Mouse (Mus musculus): ENCODE data around the gene Ube2i.
"Not testable (repeated sequence)": the region's sequence is repeated elsewhere in the genome, so short reads cannot be mapped to it uniquely, and the experiment has no call there.

The Ube2i gene

DNA sequence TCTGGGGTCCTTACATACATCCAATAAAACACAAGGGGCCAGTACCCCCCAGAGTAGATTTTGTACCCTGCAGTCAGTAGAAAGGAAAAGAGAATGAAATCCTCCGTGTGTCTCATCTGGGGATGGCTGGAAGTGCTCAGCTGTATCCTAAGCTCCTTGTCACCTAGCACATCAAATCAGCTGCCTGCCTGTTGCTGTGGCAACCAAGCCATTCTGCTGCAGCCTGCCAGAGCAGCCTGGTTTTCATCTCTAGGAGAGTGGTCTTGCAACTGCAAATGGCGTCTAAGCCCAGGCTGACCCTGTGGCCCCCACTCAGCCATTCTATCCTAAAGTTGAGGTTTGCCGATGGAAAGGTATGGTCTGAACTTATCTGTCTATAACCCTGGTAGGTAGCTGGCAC is 21.8 kb downstream of the Ube2i start:
- DNase-seq: no peak

DNA sequence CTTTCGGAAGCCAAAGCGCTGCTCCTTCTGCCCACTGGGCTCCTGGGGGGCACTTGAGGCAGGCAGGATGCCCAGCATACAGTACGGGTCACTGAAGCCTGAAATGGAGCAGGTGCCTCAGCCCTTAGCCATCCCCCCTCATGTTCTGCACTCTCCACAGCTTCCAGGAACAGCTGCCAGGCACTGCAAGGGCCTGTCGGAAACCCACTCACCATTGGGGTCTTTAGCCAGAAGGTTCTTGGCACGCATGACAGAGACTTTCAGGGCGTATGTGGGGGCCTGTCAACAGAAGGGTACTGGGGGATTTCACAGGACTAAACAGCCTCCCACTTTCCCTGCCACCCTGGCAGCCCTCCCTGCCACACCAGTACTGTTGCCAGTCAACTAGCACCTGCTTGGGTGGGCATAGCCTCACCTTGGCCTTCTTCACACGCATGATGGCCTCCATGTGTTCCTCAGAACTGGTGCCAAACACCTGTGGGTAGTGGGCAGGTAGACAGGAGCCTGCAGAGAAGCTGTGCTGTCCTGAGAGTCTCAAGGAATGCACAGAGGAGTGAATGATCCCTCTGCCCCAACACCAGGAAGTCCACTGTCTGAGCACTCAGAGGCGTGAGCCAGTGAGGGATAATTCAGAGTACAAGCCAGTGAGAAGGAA is 24.1 kb downstream of the Ube2i start:
- no peak for DNase-seq

DNA sequence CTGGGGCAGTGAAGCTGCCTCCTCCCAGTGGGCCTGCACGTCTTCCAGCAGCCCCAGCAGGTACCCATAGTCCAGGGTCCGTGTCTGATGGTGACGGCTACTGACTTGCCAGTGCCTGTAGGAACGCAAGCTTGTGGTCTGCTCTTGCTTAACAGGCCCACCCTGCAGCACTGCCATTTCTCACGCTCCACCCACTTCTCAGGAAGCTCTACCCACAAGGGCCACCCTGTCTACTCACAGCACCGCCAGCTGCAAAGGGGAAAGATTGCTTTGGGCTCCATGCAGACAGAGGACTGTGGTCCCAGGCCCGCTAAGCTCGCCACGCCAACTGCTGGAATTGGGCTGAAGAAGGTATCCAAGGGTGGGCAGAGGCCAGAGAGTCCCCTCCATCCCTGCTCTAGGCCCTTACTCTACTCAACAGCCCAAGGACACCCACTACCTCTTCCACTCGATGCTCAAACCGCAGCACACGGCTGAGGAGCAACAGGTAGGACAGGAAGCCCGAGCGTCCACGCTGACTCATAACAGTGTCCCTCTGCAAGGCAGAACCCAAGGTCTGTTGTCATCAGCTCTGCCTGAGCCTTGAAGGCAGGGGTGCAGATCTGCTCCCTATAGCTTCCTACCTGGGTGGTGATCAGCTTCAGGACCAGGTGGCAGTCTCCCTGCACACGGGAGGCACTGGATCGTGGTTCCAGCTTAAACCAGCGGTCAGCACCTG is 26.2 kb downstream of the Ube2i start:
- DNase-seq: no peak

DNA sequence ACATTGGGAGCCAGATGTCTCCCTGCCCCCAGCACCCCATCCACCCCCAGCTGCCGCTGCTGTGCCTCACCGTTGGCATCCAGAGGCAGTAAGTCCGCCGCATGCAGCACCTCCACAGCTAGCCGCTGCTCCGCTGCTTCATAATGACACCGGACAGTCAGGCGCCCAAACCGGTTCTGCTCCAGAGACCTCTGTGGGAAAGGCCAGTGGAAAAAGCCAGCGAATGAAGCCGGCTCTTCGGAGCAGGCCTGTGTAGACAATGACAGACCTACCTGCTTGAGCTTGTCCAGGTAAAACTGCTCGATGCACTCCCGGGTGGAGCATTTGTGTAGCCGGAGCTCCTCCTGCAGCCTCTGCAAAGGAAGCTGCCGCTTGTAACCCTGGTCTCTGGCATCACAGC is 30.2 kb downstream of the Ube2i start:
- DNase-seq: no peak

DNA sequence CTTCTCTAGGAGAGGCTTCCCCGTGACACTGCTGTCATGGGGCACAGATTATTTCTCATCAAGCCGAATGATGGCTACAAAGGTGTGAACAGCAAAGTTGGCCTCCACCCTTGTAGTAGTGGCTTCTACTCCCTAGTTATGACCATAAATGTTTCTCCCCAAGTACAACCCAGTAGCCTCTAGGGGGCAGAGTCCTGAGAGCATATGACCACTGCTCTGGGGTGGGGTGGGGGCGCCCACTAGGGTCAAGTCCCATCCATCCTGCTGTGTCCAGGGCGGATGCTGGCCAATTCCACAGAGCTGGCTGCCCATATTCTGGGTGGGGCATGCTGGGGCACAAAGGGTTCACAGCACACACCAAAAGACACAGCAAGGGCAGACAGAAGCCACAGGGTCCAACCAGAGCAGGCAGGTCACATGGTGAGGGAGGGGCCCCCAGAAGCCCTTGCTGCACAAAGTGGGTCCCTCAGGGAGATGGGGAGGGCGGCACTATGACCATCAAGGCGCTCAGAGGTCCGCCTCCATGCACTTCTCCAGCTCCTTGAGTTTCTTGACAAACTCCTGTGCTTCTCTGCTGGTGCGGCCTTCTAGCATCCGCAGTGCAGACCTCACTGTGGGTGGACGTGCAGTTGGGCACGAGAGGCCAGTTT is 31.2 kb downstream of the Ube2i start:
- no peak for DNase-seq

DNA sequence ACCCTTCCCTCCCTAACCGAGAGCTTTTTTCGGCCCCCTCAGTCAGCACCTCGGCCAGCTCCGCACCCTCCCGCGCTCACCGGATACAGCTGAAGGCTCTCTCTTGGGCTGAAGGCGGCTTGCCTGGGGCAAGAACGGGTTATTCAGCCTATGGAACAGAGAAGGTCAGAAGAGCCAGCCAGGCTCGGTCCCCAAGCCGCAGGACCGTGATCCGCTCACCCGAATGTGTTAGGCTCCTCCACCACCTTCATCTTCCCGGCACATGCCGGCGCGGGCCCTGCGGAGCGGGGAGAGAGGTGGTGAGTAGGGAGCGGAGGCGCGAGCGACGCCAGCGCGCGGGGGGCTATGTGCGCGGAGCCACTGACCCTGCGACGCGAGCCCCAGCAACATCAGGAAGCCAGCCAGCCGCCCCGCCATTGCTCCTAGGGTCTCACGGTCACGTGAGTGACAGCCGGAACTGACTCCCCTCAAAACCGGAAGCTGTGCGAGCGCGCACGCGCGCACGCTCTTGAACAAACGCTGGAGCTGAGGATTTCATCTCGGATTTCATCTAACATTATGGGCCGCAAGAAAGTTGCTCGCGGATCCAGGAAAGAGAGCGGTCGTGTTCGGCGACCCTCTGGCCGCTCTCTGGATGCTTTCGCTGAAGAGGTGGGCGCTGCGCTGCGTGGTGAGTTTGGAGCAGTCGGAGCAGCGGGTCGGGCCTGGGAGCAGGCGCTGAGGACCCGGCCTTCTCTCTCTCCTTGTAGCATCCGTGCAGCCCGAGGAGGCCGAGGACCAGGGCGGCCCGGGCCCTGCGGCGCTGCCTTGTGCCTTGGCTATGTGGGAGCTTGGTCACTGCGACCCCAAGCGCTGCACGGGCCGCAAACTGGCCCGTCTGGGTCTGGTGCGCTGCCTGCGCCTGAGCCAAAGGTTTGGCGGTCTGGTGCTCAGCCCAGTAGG is 34.5 kb downstream of the Ube2i start, which contains the start of the genes Gnptg and Tsr3:
Gene Gnptg, minus strand, starts transcription at position 430 of the 942 bp plus-strand sequence.
Gene Tsr3, plus strand, starts transcription at position 476 of the 942 bp plus-strand sequence.
- peak; percentile 77 to 84 for DNase-seq

DNA sequence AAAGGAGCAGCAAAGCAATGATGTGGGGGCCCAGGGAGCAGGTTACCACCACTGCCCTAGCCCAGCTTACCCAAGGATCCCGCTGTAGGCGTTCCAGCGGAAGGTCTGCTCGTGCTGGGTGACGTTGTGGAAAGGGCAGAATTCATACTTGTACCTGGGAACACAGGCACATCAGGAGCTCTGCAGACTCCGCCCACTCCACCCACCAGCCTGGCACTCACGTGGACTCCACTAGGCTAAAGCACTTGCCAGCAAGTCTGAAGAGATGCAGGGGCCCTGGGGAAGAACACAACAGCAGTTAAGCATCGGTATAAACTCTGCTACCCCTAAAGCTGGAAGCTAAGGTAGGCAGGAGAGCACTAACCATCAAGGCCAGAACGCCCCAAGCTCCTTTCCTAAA is 38.8 kb downstream of the Ube2i start:
- DNase-seq: no peak

DNA sequence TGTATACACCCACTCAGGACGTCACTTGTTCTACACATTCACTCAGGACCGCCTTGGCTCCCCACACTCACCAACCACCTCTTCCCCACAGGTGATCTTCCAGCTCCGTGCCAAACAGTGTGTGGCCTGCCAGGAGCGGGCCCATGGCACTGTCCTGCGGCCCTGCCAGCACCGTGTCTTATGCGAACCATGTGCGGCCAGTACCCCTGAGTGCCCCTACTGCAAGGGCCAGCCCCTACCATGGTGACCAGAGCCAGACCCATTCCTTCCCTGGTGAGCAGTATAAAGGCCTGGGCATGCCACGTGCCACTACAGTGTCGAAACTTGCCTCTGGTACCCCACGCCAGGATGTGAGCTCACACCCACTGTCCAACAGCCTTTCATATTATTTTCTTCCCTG is 42.8 kb downstream of the Ube2i start:
- DNase-seq: not testable (repeated sequence)

DNA sequence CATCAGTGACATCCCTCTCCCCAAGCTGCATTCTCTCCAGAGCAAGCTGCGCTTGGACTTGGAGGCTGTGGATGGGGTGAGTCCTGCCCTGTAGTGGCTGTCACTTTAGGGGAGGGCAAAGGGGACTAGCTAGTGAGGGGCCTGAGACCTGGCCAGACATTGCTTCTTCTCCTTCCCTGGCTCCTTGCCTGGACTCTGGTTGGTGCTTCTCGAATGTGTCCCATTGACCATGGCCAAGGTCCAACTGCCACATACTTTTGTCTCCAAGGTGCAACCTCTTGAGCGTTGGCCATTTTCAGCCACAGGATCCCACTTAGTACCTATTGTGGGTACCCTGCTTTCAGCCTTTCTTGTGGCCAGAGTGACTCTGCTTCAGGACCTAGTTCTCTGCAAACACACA is 43.7 kb downstream of the Ube2i start:
- peak; percentile 67 to 81 for DNase-seq

DNA sequence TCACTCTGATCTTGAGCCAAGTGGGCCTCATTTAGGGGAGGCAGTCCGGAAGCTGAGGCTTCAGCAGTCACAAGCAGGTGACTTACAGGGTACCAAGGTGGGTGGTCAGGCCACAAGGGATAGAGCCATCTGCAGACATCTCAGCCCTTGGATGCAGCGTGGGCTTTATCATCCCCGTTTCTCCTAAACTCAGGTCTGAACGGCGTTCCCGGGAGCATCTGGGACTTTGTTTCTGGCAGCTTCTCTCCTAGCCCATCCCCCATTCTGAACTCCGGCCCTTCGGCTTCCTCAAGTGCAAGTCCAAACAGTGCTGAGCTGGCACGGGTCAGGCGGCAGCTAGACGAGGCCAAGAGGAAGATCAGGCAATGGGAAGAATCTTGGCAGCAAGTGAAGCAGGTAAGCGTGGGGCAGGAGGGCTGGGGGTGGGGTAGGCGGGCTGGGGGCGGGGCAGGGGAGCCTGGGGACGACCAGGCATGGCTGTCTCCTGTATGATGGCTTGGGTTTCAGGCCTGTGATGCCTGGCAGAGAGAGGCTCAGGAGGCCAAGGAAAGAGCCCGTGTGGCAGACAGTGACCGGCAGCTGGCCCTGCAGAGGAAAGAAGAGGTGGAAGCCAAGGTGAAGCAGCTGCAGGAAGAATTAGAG is 44.3 kb downstream of the Ube2i start:
- DNase-seq: peak; percentile 43 to 55

DNA sequence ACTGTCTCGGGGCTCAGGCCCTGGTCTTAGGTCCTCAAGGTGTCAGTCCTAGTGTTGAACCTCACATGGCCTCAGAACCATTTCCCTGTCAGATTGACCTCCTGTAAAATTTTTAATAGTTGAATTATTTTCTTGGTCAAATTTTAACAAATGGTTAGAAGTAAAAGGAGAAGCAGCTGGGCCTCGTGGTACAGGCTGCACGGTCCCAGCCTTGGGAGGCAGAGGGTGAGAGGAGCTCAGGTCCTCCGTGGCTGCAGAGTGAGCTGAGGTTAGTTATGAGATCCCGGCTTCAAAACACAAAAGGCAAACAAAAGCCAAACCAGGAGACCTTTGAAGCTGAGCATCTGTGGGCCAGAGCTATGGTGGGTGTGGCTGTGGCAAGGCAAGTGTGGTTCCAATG is 46.4 kb downstream of the Ube2i start:
- DNase-seq: peak; percentile 51 to 73

DNA sequence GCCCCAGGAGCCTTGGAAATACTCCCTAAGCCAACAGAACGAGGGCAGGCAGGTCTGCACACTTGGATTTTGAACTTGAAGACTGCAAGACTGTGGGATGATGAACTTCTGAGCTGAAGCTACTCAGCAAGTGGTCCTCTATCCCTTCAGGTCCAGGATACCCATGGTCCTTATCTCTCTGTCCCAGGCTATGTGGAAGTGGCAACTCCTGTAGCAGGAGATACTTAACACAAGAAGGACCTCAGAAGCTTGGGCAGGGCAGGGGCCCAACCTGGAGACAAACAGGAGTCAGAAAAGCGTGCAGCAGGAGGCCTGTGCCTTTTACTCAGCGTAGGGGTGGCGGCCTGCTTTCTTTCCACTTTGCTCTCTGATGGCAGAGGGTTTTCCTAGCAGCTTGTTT is 48.8 kb downstream of the Ube2i start:
- DNase-seq: no peak

DNA sequence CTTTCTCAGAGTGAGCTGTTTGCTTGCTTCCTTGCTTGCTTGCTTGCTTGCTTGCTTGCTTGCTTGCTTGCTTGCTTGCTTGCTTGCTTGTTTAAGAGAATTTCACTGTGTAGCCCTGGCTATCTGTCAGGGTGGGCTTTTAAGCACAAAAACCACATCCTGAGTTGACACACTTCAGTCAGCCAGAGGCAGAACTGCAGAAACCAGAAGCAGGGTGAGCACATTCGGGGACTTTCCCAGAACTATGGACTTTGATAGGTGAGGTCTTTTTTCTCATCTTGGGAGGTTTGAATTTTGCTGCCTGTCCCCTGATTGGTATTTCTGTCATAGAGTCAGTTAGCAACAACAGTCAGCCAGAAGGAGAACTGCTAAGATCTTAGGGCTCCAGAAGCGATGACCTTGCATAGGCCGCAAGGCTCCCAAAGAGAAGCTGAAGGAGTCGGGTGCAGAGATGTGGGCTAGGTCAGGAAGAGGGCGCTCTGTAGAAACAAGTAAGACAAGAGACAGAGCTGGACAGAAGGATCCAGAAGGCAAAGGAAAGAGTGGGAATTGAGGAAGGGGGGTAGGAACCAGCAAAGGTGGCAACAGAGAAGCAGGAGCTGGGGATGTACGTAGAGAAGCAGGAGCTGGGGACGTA is 49.7 kb downstream of the Ube2i start:
- DNase-seq: no peak

DNA sequence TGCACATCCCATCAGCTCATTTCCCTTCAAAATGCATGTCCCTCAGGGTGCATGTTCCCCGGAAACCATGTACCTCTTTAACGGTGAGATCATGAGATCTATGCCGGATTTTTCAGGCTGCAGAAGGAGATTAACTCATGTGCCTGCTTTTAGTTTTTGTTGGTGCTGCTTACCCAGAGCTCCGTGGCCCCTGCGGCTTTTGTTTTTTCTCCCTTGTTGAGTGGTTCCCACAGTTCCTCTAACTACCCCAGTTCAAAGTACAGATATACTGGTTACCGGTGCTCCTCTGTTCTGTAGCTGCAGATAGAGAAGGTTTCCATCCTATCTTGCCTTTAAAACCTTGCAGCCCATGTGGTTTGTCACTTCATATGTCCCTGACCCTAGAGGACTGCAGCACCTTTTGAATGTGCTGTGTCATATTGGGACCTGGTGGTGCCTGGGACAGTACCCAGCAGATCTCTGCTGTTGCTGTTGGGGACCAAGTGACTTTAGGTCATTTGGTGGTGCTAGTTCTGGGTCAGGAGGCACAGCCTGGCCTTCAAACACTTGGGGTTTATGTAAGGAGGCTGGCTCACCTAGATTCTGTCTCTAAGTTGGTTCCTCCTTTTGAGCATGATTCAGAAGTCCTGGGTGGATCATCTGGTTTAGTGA is 51.3 kb downstream of the Ube2i start:
- DNase-seq: no peak

DNA sequence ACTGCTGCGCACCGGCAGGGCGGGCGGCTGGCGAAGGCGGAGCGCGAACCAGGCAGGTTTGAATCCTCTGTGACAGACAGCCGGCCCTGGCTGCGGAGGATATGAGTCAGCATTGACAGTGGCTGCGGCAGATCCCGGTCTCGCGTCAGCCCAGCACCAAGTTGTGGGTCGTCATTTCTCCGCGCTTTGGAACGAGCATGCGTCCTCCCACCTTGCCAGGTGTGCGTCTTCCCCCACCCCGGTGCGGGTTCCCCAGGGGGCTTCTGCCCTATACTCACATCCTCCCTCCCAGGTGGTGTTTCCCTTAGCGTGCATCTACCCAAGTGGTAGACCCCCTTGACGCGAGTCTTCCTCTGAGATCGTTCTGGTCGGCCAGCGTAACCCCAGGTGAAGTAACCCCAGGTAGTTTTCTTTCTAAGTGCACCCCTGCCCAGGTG is 51.9 kb downstream of the Ube2i start:
- not testable (repeated sequence) for DNase-seq

DNA sequence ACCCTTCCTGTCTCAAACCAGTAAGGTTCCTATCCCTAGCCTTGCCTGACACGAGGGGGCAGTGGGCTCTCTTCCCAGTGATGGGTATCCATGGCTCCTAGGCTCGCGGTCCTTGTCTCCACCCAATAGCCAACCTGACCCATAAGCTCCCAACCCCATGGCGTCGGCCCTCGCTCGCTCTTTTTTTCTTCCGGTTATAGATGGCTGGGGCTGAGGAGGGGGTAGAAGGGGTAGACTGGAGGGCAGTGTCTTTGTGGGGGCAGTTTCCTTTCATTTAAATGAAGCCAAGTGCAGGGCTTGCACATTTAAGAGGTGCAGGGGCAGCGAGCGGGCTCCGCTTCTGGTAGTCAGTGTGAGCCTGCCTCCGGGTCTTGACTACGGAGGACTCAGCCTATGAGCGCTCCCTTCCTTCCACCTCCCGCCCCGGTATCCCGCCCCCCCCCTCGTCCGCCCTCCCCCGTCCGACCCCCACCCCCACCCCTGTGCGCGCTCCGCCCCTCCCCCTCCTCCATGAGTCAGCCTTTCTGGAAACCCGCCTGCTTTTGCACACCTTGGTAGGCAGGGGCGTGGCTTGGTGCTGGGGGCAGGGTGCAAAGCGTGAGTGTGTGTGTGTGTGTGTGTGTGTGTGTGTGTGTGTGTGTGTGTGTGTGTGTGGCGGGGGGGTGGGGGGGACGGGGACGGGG is 52.5 kb downstream of the Ube2i start:
- DNase-seq: peak; percentile 64 to 72

DNA sequence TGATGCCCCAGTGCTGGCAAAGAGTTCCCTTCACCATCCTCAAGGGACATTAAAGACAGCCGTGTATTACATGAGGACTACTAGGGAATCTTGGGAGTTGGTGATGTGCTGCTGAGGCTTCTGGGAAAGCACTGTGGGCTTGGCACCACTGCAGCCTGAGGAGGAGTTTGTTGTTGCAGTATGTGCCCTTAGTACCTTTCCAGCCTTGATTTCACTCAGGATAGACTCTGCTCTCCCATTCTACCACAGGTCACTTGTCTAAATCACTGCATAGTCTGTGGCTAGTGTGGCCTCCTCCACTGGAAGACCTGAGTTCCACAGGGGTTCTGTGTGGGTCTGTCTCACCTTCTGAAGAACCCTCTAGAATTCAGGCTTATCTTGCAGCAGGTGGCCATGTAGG is 53.7 kb downstream of the Ube2i start:
- DNase-seq: peak; percentile 31 to 38

DNA sequence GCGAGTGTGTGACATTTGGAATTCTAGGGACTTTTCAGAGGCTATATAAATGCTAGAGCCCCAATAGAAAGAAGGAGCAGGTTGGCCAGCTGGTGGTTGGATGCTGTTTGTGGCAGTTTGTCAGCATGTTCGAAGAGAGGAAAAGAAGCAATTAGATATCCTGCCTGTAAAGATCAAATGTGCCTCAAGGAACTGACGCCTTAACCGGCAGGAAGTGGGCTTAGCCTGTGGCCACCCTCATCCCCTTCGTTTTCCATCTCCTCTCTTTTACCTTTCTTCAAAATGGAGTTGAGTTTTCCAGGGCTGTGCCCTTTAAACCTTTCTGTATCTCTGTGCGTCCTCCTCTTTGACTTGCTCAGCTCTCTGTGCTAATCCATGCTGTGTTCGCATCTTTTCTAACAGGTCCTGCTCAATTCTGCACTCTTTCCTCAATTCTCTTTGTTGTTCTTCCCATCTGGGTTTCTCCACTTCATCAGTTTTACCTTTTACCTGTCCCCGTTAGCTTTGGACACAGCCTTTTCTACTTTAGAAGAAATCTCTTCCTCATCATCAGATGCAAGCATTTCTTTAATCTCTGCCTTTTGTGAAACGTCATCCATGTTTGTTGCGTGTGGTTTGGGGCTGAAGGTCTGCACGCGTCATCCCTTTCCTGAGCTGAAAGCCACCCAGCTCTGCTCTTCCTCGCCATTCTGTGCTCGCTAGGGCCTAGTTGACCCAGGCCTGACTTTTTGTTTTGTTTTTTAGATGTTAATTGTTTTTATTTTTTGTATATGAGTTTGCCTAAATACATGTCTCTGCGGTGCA is 54.7 kb downstream of the Ube2i start:
- DNase-seq: no peak

DNA sequence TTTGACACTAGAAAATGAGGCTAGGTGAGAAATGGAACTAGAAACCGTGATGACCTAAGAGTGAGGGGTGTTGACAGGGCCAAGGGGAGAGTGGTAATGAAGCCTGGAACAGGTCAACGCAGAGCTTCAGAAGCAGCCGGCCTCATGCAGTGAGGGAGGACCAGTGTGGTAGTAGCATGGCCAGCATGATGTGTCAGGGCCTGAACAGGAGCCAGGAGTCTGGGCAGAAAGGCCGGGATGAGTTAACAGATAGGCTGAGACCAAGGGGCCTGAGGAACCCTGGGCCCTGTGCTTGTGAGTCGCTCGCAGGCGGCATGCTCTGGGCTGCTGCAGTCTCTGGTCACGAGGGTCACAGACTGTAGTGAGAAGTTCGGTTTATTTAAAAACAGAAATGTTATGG is 55.5 kb downstream of the Ube2i start:
- DNase-seq: no peak

DNA sequence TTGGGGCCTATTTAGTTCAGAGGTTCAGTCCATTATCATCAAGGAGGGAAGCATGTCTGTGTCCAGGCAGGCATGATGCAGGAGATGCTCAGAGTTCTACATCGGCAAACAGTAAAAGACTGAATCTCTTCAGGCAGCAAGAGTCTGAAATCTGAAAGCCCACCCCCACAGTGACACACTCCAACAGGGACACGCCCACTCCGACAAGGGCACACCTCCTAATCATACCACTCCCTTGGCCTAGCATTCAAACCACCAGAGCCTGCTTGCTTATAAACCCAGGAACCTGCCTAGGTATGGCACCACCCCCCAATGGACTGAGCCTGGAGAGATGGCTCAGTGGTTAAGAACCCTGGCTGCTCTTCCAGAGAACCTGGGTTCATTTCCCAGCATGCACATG is 59.0 kb downstream of the Ube2i start:
- no peak for DNase-seq
